Mouse (Mus musculus) layer of hippocampus, postnatal 14 days (tissue): ENCODE results near the gene Tgds. TPM values are rescaled to one million over a fixed set of nuclear protein-coding genes. Genes with fewer than 3 reads are reported as not detected.
"Not testable (repeated sequence)": the region's sequence is repeated elsewhere in the genome, so short reads cannot be mapped to it uniquely, and the experiment has no call there.

ENCODE experiments used
- DNase-seq, 2 experiments: peaks; one replicate each; pipeline ENCODE4 v3.0.0; 2021 to 2022; ENCODE audit warnings: low spot score in 2 of 2, mixed read lengths in 1 of 2
- long read RNA-seq, 2 experiments: library from polyadenylated mRNA; stranded (forward); transcript quantifications; one replicate each; pipeline ENCODE4 v2.0.0; 2021
- total RNA-seq, 2 experiments: library from RNA; stranded (reverse); gene quantifications; 2 replicates each; pipeline ENCODE4 v1.2.3; 2021

Tgds gene
- total RNA-seq: 10 to 100 TPM; 11.0 to 11.3 TPM
- long read RNA-seq, experiment 1, partial matches to known transcripts: 1 of 8 reads
- long read RNA-seq, experiment 1, other reads (novel, unspliced or antisense): 2 of 8 reads
- long read RNA-seq, experiment 2, transcript Tgds-201 (12 exons, 1,682 nt): major isoform, 7 of 13 reads
- long read RNA-seq, experiment 2, partial matches to known transcripts: 2 of 13 reads
- long read RNA-seq, experiment 2, other reads (novel, unspliced or antisense): 3 of 13 reads

- peak; percentile 95 to 99 for DNase-seq
Observed at GRCm38 (mm10) chr14:118132642-118132977, at the start of gene Tgds. TSS of gene Tgds (minus strand) at chr14:118132755.

- peak in 1 of 2 experiments; percentile 38 for DNase-seq
Observed at GRCm38 (mm10) chr14:118180711-118181177, 48.2 kb upstream of the Tgds start.

DNA sequence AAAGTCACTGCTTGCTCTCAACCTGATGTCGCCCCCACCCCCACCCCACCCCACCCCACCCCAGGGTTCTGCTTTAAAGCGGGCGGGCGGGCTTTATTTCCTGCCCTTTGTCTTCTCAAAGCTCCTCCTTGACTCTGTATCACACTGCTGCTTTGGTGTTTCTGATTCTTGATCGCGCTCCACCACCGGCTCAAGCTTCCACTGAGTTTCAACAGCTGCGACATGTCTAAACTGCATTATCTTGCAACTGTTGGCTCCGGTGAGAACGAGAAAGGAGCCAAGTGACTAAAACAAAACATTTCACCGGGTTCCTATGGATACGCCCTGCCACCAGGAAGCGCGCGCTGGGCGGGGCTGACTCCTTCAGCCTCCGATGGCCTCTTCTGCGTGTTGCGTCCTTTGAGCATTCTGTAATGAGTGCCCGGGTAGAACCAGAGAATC lies 47.6 kb upstream of the Tgds start:
- DNase-seq: peak in 1 of 2 experiments; percentile 14

- DNase-seq: no peak
Observed at GRCm38 (mm10) chr14:118179701-118180100, 47.1 kb upstream of the Tgds start.

DNA sequence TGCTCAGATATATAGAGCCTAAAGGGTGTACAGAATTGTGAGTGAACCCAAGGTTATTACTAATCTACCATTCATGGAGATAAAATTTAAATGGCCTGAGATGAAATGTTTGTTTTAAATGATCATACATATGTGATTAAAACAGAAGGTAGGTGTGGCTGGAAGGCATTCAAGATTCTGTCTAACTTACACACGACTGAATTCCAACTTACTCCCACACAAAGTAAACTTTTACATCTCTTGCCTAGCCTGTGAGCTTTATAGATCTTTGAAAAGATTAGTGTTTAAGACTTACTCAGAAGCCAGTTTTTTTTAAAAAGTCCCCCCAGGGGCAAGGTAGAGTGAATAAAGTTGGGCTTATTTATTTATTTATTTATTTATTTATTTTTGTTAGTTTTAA lies 46.7 kb upstream of the Tgds start:
- DNase-seq: no peak

- DNase-seq: no peak
Observed at GRCm38 (mm10) chr14:118175694-118176085, 43.1 kb upstream of the Tgds start.

DNA sequence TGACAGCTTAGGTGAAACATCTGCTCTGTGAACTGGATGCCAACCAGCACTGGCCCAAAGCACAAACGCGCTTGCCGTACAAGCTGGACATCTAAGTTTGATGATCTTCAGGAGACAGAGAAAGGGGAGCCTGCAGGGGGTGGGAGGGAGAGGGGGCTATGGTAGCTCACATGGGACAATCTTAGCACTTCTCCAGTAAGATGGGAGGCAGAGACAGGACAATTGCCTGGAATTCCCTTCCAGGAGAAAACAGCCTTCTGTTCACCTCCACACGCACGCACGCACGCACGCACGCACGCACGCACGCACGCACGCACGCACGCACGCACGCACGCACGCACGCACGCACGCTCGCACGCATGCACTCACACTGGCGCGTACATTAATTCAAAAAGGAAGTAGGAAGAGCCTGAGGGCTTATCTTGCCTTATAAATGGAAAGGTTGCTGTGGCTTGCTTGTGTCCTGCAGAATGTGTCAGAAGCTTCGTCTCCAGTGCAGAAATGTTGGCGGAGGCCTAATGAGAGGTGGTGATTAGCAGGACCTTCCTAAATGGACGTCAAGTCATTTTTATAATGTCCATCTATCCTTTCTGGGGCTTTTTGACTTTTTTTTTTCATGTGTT lies 42.6 kb upstream of the Tgds start:
- no peak for DNase-seq

DNA sequence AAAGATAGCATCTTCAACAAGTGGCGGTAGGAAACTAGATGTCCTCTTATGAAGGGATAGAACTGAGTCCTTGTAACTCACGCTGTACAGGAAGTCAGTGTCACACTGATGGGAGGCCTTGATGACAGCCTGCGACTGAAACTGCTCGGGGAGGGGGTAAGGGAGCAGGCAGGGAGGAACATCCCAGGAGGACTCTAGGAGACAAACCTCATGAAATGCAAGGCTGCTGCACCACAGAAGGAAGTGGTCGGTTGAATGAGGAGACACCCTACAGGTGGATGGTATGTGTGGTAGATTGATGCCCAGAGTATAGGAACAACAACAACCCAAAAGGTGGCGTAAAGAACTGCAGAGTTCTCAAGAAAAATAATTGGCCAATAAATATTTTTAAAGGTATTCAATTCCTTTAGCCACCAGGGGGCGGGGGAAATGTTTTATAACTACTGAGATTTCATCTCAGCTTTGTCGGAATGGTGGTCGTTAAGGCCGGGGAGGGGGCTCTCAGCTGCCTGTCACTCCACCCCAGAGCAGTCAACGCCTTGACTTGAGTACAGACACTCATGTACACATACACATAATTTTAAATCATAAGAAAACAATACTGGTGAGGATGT lies 41.1 kb upstream of the Tgds start:
- no peak for DNase-seq

GRCm38 (mm10) chr14:118168776-118169175 lies 36.2 kb upstream of the Tgds start:
- DNase-seq: no peak

GRCm38 (mm10) chr14:118162640-118163039 lies 30.1 kb upstream of the Tgds start:
- peak in 1 of 2 experiments; percentile 20 for DNase-seq

- no peak for DNase-seq
Observed at GRCm38 (mm10) chr14:118161751-118162150, 29.2 kb upstream of the Tgds start.

DNA sequence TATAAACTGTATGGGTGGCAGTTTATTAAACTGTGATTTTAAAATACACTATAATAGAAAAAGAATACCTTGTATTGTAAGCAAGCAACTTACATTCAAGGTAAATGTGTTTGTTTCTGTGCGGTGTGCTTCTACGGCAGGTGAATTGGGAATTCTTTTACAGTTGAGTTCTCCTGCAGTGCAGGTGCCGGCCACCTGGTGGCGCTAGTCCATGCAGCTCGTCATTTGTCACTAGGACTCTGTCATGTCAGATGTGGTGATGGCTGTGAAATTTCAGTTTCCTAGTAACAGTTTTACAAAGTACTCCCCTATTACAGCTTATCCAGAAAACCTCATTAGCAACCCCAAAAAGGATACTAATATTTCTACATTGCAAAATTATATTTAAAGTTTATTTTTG lies 24.6 kb upstream of the Tgds start:
- DNase-seq: peak; percentile 52 to 69

- no peak for DNase-seq
Observed at GRCm38 (mm10) chr14:118156740-118157139, 24.2 kb upstream of the Tgds start.

DNA sequence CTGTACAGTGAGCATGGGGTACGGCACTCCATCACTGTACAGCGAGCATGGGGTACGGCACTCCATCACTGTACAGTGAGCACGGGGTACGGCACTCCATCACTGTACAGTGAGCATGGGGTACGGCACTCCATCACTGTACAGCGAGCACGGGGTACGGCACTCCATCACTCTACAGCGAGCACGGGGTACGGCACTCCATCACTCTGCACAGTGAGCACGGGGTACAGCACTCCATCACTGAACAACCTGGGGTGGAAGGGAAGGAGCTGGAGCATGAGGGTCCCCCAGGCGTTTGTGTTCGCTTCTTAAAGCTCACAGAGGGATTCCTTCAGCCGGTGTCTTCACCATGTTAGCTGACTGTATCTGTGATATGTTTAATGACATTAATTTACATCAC lies 23.5 kb upstream of the Tgds start:
- not testable (repeated sequence) for DNase-seq

GRCm38 (mm10) chr14:118152294-118152651 lies 19.7 kb upstream of the Tgds start:
- no peak for DNase-seq

GRCm38 (mm10) chr14:118151651-118152293 lies 19.2 kb upstream of the Tgds start:
- DNase-seq: peak in 1 of 2 experiments; percentile 39

GRCm38 (mm10) chr14:118150656-118151551 lies 18.3 kb upstream of the Tgds start:
- no peak for DNase-seq

DNA sequence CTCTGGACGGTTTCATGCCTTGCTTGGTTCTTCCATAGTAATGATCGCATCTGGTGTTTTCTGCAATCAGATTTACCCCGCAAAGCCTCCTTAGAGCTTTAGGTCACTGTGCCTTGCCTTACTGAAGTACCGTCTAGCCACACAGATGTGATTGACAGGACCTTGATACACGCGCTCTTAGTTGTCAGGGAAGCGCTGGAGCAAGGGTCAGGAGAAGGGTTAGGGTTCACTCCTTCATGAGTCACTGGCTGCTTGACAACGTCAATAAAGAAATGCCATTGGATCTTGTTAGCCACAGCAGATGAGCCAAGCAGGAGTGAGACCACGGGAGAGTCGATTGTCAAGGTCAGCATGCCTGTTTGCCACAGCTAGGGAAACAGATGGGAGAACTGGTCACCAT lies 16.0 kb upstream of the Tgds start:
- DNase-seq: no peak

- no peak for DNase-seq
Observed at GRCm38 (mm10) chr14:118148046-118148445, 15.5 kb upstream of the Tgds start.

DNA sequence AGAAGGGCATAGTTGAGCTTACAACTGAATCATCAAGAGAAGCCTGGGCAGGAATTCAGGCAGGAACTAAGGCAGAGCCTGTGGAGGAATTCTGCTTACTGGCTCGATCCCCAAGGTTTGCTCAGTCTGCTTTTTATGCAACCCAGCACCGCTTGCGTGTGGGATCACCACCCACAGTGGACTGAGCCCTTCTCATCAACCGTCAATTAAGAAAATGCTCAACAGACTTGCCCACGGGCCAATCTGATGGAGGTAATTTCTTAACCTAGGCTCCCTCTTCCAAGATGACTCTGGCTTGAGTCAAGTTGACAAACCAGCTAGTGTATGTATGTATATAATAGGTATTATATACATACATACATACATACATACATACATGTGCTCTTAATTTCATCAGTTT lies 9.7 kb upstream of the Tgds start:
- no peak for DNase-seq

- DNase-seq: peak in 1 of 2 experiments; percentile 22
Observed at GRCm38 (mm10) chr14:118137487-118137886, 4.9 kb upstream of the Tgds start.
